Mouse (Mus musculus): ENCODE data around the gene Olfr373.

Olfr373 gene

DNA sequence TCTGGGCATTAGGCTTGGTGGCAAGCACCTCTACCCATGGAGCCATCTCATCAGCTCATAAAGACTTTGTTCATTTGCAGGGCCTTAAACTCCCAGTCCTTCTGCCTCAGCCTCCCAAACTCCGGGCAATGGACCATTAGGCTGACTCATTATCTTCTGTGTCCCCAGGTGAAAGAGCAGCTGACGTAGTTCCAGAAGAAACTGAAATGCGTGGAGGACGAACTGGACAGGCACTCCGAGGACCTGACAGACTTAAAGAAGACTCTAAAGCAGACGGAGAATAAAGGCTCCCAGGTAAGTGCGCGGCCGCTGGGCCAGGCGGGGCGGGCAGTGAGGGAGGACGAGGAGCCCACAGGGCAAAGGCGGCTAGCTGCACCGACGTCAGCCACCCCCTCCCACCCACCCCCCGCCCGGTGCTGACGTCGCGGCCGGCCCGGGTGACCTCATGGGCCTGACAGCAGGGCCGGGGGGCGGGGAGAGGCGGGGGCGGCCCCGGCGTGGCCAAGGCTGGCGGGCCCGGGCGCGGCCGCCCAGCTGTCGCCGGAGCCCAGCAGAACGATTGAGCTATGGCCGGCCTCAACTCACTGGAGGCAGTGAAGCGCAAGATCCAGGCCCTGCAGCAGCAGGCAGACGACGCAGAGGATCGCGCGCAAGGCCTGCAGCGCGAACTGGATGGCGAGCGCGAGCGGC, 51.9 kb downstream of the Olfr373 start, which contains the start of gene Tpm4:
Gene Tpm4, plus strand, starts transcription at position 220 of the 690 bp plus-strand sequence.
- DNase-seq (ENCODE audit: low spot score) = peak; percentile 69

DNA sequence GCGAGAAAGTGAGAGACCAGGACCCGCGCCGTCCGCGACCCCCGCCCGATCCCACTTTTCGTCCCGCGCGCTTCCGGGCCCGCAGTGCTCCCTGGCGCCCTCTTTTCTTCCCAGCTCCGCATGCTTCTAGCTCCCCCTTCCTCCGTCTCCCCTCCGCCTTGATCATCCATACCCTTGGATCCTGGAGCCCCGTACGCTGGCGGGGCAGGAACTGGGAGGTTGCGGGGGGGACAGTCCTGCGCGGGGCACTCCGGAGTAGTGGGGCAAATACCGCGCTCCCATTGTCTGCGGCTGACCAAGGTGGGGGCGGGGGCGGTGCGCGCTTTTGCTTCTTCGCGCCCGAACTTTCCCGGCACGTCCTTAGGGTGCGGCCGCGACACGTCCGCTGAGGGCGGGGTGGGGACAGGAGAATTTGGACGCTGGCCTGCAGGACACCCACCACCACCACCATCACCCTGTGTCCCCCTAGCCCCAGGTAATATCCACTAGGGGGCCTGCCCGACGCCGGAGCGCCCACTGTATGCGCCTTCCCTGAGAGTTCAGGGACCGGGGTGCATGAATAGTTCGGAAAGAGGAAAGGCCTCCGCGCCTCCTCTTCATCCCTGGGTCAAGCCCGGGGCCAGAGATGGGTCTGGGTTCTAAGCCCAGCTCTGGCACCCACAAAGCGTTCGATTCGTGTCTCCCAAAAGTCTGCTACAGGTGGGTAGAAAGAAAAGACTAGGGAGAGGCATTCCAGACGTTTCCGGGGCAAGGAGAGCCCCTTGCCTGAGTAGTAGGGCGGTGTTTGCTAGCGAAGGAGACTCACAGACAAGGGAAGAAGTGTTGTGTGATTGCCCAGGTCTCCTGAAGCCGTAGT, 52.7 kb downstream of the Olfr373 start:
- peak; percentile 35 for DNase-seq (ENCODE audit: low spot score)

DNA sequence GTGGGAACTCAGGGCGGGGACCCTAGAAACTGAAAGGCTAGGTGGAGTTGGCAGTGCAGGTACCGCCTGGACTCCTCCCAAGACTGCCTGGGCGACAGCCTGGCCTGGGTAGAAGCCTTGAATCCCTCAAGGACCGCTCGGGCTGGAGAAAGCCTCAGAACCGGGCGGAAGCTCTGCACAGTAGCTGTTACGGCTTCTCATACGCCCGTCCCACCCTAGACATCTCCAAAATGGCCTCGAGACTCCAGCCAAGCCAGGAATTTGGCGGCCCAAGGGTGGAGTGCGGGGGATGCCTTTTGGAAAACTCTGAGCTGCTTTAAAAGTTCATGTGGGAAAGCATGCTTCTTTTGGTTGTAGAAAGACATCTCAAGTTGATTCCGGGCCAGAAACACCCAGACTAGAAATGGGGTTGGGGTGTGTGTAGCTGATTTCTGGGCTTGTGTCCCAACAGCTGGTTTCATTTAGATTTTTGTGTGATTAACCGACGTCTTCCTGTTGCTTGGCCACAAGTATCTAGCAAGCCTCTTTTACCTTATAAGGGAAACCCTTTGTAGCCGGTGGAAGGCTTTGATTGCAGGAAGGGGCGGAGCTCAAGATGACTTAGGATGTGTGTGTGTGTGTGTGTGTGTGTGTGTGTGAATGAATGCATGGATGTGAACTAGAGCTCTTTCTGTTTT, 53.5 kb downstream of the Olfr373 start:
- peak; percentile 55 for DNase-seq (ENCODE audit: low spot score)

DNA sequence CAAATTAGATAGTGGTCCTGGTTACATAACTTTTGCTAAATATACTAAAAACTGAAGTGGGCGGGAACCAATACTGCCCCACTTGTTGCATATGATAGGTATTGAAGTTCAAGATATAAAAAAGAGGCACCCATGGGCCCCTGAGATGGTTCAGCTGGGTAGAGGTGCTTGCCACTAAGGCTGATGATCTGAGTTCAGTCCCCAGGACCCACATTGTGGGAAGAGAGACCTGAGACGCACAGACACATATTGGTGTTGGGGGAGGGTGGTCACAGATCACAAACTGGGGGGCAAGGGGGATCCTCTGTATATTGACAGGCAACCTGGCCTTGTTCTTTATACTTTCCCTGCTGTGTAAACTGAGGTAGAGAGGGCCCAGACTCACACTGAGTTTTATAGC, 54.5 kb downstream of the Olfr373 start:
- no peak for DNase-seq (ENCODE audit: low spot score)

DNA sequence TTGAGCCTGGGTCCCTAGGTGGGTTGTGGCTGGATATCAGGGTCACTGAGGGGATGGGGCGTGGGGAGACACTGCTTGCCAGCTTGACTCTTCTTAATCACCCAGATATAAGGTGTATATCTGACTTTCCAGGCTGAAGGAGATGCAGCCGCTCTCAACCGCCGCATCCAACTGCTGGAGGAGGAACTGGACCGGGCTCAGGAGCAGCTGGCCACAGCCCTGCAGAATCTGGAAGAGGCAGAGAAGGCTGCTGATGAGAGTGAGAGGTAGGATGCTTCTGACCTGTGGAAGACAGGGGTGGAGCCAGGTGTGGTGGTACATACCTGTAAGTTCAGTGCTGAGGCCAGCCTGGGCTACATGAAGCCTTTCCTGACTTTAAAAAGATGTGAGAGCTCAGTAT, 55.5 kb downstream of the Olfr373 start:
- no peak for DNase-seq (ENCODE audit: low spot score)

DNA sequence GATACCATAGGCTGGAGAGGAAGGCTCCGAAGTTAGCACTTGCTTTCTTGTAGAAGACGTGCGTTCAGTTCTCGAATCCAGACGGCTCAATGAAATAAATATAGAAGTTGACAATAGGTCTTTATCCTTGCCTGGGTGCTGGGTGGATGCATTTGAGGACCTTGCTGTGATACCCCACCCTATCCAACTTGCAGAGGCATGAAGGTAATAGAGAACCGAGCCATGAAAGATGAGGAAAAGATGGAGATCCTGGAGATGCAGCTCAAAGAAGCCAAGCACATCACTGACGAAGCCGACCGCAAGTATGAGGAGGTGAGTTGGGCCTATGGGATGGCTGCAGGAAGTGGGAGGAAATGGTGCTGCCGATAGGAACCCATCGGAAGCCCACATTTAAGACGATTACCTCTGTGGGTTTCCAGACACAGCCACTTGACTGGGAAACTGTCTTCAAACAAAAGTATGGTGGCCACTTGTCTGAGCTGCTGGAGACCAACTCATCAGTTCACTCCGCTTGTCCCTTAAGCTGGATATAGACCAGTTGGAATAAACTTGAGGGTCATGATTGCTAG, 60.4 kb downstream of the Olfr373 start:
- no peak for DNase-seq (ENCODE audit: low spot score)

DNA sequence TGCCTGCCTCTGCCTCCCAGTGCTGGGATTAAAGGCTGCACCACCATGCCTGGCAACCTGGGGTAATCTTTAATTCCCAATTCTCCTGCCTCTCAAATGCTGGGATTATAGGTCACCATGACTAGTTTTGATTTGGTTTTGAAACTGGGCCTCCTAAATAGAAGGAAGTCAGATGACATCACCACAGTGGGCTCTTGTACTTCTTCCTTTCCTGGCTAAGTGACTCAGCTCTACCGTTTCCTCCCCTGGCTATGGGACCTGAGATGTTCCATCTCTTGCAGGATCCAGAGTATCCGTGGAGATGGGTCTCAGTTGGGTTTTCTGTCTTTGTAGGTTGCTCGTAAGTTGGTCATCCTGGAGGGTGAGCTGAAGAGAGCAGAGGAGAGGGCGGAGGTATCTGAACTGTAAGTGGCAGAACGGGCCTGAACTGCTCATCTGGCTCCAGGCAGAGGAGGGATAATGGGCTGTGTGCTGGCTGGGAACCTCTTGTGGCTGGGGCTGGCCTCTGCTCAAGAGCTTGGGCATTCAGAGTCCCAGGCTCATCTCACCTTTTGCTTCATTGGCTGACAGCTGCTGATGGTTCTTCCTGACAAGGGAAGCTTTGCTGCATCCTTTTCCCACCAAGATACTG, 61.5 kb downstream of the Olfr373 start:
- DNase-seq (ENCODE audit: low spot score) = no peak

DNA sequence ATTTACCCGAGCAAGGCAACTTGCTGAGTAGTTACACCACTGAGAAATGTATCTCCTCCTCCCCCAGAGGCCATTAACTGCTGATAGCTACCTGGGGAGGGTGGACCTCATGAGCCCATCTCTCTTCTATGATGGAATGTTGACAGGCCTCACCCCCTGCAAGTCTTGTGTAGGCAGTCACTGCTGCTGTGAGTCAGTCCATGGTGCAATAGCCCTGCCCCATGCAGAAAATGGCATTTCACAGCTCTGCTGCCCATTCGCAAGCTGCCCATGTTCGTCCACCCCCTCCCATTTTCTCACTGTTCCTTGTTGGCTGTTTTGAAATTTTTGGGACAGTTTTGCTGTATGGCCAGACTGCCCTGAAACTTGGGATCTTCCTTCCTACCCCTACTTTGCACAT, 62.5 kb downstream of the Olfr373 start:
- DNase-seq (ENCODE audit: low spot score) = no peak

DNA sequence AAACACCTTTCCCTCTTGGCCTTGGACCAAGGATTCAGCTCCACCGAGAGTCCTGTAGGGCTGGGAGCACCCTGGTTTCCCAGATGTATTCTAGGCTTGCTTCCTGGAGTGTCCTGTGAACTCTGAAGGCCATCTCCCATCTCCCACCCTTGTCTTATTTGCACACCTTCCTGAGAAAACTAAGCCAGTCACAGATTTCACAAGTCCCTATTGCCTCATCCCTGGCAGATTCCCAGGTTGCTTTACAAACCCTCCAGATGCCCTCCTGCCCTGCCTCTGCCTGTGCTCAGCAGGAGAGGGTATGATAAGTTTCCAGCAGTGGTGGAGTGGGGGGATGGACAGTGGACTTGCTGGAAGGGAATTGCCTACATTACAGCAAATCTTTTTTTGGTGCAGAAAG, 63.1 kb downstream of the Olfr373 start:
- DNase-seq (ENCODE audit: low spot score) = no peak

DNA sequence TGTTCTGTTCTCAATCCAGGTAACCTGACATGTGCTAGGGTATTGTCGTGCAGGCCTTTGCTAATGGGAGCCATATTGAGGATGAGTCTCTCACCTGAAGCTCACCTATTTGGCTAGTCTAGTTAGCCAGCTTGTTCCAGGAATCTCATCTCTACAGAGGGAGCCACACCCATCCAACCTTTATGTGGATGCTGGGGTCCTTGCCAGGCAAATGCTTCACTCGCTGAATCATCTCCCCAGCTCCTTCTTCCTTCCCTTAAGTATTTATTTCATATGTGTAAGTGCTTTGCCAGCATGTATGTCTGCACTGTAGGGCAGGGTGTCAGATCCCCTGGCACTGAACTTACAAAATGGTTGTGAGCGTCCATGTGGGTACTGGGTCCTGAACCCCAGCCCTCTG, 63.6 kb downstream of the Olfr373 start:
- DNase-seq (ENCODE audit: low spot score) = no peak

DNA sequence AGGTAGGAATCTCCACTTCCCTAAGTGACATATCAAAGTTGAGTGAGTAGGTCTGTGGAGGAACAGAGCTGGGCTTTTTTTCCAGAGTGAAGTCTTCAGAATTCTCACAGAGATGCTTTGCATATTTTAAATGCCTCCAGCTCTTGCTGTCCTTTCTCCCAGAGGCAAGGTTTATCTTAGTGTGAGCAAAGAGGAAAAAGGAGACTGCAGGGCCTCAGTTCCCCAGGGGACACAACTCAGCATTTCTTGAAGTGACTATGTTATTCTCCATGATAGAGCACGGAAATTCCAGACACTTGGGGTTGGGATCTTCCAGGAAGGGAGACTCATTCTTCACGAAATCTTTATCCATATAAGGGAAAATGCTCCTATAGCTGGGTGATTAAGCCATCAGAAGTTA, 64.3 kb downstream of the Olfr373 start:
- DNase-seq (ENCODE audit: low spot score) = no peak

DNA sequence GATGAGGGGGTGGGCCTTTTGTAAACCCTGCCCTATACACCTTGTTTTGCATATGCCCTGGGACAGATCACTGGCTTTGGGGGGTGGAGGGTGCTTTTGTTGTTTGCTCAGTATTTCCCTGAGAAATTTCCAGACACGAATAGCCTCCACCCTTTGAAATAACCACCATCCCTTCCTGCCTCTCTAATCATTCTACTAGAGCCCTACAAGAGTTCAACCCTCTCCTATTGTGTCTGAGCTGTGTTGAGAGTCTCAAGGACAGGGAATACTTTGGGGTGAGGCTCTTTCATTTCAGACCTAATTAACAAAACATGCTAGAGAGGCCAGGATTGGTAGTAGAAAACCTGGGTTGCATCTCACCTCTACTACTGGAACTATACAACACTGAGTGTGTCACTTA, 66.1 kb downstream of the Olfr373 start:
- DNase-seq (ENCODE audit: low spot score) = no peak

DNA sequence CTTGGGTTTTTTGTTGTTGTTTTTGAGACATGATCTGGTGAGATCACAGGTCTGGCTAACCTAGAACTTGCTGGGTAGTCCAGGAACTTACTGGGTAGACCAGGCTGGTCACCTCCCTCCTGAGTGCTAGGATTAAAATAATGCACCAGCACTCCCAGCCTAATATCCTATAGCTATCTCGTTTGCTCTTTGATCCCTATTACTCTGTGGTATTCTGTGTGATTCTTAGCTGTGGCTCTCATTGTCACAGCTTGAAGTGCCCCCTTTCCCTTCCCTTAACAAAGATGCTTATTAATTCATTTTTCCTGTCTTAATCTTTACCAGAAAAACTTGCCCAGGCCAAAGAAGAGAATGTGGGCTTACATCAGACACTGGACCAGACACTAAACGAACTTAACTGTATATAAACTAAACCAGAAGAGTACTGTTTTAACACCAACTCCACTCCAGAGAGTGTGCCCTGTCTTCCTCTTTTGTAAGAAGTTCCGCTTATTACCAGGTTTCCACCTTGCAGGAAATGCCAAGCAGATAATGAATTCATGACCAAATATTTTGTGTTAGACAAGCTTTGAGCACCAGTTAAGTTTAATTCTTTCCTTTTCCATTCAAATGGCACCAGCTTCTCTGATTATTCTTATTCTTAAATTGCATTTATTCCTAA, 68.6 kb downstream of the Olfr373 start:
- no peak for DNase-seq (ENCODE audit: low spot score)
